Mouse (Mus musculus): ENCODE data around the gene Fkrp. TPM values are rescaled to one million over a fixed set of nuclear protein-coding genes. Genes with fewer than 3 reads are reported as not detected.
A peak's percentile ranks its signal among the peaks of the same experiment; 100 is the strongest.

The Fkrp gene
- polyA plus RNA-seq, 1 experiment from 2014 or later = 23.8 TPM

DNA sequence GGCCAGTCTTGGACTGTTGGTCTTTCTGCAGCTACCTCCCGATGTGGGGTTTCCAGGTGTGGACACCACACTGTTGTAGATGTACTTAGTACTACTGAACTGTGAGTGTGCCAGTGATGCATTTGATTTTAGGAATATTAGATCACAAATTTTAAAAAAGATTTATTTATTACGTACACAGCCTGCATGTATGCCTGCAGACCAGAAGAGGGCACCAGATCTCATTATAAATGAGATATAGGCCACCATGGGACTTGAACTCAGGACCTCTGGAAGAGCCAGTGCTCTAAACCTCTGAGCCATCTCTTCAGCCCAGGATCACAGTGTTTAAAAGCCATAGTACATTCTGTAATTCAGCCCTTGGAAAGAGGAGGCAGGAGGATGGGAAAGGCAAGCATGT, 4.0 kb downstream of the Fkrp start:
- H3K36me3 ChIP-seq (ENCODE audit: control insufficient read depth, insufficient read depth, low read length) = no peaks in the 10 kb centered on the region; the same call in none of the 2 replicates
- peaks cover 17% of the 10 kb centered on the region for H3K4me1 ChIP-seq (ENCODE audit: control insufficient read depth, insufficient read depth, low read length)
- H3K4me2 ChIP-seq (replicated peaks; ENCODE audit: low read depth, low read length) = no peak overlapping the region
- no peak overlapping the region for H3K27ac ChIP-seq (ENCODE audit: low read length)
- whole genome bisulfite sequencing = 81% methylated on average over 2 of the region's 2 CpGs
- H3K9ac ChIP-seq (replicated peaks; ENCODE audit: low read depth, low read length) = no peak overlapping the region
- ATAC-seq (ENCODE audit: insufficient number of reproducible peaks, insufficient read depth, low FRiP score, low read depth) = no peak
- H3K27me3 ChIP-seq (ENCODE audit: control insufficient read depth, insufficient read depth, low read length) = peaks cover 3% of the 10 kb centered on the region; the same call in 1 of the 2 replicates
- H3K4me3 ChIP-seq (ENCODE audit: low read depth, low read length) = no peak overlapping the region
- no peaks in the 10 kb centered on the region for H3K9me3 ChIP-seq (ENCODE audit: control insufficient read depth, low read depth, low read length)

DNA sequence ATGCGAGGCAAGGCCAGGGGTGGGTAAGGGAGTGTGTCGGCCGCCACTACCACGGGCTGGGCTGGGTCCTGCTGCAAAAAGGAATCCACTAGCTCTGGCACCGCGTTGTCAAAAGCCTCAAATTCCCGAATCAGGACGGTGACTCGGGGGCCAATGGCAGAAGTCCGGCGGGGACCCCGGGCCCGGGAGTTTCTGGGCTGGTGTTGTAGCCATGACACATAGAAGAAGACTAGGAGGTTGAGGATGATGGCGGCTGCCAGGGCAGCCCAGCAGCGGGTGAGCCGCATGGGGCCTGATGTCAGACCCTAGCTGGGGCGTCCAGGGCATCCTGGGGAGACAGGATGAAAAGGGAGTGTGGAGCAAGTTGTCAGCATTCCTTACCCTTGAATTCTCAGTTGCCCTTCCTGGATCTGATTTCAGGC, 4.9 kb downstream of the Fkrp start:
- Histone ChIP-seq H3K36me3 (ENCODE audit: control insufficient read depth, insufficient read depth, low read length) (no peaks in the 10 kb centered on the region; the same call in none of the 2 replicates), H3K9ac (replicated peaks; ENCODE audit: low read depth, low read length) (no peak overlapping the region), H3K27ac (ENCODE audit: low read length) (no peak overlapping the region), H3K4me3 (ENCODE audit: low read depth, low read length) (peak overlapping the region; percentile 33), H3K9me3 (ENCODE audit: control insufficient read depth, low read depth, low read length) (no peaks in the 10 kb centered on the region), H3K4me1 (ENCODE audit: control insufficient read depth, insufficient read depth, low read length) (peaks cover 12% of the 10 kb centered on the region), H3K4me2 (replicated peaks; ENCODE audit: low read depth, low read length) (peak overlapping the region; percentile 62), H3K27me3 (ENCODE audit: control insufficient read depth, insufficient read depth, low read length) (peaks cover 3% of the 10 kb centered on the region; the same call in 1 of the 2 replicates)
- WGBS = 29% methylated on average over 17 of the region's 17 CpGs
- ATAC-seq (ENCODE audit: insufficient number of reproducible peaks, insufficient read depth, low FRiP score, low read depth) = peak; percentile 2; the same call in 1 of the 2 replicates

DNA sequence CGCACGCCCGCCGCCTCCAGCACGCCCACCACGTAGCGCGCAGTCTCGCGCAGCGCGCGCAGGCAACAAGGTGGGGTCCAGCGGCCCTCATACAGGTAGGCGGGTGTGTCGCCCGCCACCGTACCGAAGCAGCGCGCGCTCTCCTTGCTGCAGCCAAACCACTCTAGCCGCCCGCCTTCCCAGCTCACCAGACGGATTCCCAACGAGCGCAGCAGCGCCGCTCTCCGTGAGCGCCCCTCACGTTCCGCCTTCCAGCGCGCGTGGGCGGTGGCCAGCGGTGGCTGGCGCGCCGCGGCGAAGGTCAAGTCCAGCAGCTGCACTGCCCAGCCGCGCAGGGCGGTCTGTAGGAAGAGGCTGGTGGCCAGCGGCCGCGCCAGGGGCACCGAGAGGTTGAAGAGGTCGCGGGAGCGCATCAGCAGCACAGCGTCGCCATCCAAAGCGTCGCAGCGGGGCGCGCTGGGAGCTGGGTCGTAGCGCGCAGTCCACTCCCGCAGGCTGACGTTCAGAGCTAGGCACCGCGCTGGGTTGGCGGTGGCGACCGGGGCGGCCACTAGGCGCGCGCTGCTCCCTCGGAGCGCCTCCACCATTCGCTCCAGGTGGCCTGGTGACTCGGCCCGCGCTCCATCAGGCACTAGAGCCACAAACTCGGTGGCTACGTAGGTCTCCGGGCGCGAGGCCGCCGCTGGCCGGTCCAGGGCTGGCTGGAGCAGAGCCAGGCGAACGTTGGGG, 5.4 kb downstream of the Fkrp start:
- Histone ChIP-seq H3K27ac (ENCODE audit: low read length) (no peak overlapping the region), H3K36me3 (ENCODE audit: control insufficient read depth, insufficient read depth, low read length) (no peaks in the 10 kb centered on the region; the same call in none of the 2 replicates), H3K4me1 (ENCODE audit: control insufficient read depth, insufficient read depth, low read length) (peaks cover 12% of the 10 kb centered on the region), H3K4me3 (ENCODE audit: low read depth, low read length) (peak overlapping the region; percentile 33), H3K4me2 (replicated peaks; ENCODE audit: low read depth, low read length) (peak overlapping the region; percentile 62), H3K27me3 (ENCODE audit: control insufficient read depth, insufficient read depth, low read length) (peaks cover 3% of the 10 kb centered on the region; the same call in 1 of the 2 replicates), H3K9me3 (ENCODE audit: control insufficient read depth, low read depth, low read length) (no peaks in the 10 kb centered on the region), H3K9ac (replicated peaks; ENCODE audit: low read depth, low read length) (peak overlapping the region; percentile 21; the same call in 1 of the 2 replicates)
- ATAC-seq (ENCODE audit: insufficient number of reproducible peaks, insufficient read depth, low FRiP score, low read depth) = peak; percentile 48; the same call in 1 of the 2 replicates
- WGBS = 13% methylated on average over 90 of the region's 90 CpGs

DNA sequence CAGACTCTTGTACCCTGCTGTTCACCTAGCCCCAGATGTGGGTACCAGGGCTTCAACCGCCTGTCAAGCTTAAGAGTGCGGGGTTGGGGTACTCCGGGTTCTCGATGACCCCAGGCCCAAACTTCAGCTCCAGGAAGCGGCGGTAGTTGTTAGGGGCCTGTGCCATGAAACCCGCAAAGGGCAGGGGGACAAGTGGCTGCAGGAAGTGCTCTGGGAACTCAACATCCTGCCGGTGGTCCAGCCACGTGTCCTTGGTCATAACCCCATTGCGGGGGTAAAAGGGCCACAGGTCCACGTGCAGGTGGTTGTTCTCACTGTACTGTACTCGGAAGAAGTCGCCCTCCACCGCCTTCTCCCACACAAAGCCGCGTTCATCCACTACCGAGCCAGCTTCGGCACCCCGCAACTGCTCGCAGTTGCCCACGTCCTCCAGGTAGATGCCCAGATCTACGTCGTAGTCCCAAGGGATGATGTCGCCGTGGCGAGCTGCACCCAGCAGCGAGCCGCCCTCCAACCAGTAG, 6.1 kb downstream of the Fkrp start:
- H3K36me3 ChIP-seq (ENCODE audit: control insufficient read depth, insufficient read depth, low read length) = no peaks in the 10 kb centered on the region; the same call in none of the 2 replicates
- peak overlapping the region; percentile 33; the same call in 1 of the 2 replicates for H3K4me3 ChIP-seq (ENCODE audit: low read depth, low read length)
- H3K27me3 ChIP-seq (ENCODE audit: control insufficient read depth, insufficient read depth, low read length) = peaks cover 3% of the 10 kb centered on the region; the same call in 1 of the 2 replicates
- no peak overlapping the region for H3K27ac ChIP-seq (ENCODE audit: low read length)
- no peak for ATAC-seq (ENCODE audit: insufficient number of reproducible peaks, insufficient read depth, low FRiP score, low read depth)
- WGBS = 48% methylated on average over 28 of the region's 28 CpGs
- no peak overlapping the region for H3K9ac ChIP-seq (replicated peaks; ENCODE audit: low read depth, low read length)
- H3K9me3 ChIP-seq (ENCODE audit: control insufficient read depth, low read depth, low read length) = no peaks in the 10 kb centered on the region
- peak overlapping the region; percentile 62 for H3K4me2 ChIP-seq (replicated peaks; ENCODE audit: low read depth, low read length)
- H3K4me1 ChIP-seq (ENCODE audit: control insufficient read depth, insufficient read depth, low read length) = peaks cover 12% of the 10 kb centered on the region

DNA sequence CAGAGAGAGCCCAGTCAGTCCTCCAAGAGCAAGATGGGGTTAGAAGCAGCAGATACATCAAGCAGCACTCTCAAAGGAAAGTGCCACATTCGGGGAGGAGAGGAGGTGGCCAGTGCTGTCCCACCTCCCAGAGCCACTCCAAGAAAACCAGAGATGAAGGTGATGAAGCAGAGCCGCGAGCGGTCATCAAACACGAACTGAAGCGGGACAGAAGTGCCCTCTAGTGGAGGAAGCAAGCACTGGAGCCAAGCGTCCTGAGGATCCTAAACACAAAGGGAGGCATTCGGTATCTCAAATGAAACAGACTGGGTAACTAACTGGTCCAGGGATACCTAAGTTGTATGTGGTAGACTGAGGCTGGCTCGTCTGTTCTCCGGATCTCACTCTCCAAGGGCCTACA, 6.8 kb downstream of the Fkrp start:
- peaks cover 12% of the 10 kb centered on the region for H3K4me1 ChIP-seq (ENCODE audit: control insufficient read depth, insufficient read depth, low read length)
- H3K4me3 ChIP-seq (ENCODE audit: low read depth, low read length) = no peak overlapping the region
- no peak for ATAC-seq (ENCODE audit: insufficient number of reproducible peaks, insufficient read depth, low FRiP score, low read depth)
- no peak overlapping the region for H3K4me2 ChIP-seq (replicated peaks; ENCODE audit: low read depth, low read length)
- no peak overlapping the region for H3K9ac ChIP-seq (replicated peaks; ENCODE audit: low read depth, low read length)
- WGBS = 32% methylated on average over 10 of the region's 10 CpGs
- no peak overlapping the region for H3K27ac ChIP-seq (ENCODE audit: low read length)
- H3K9me3 ChIP-seq (ENCODE audit: control insufficient read depth, low read depth, low read length) = no peaks in the 10 kb centered on the region
- no peaks in the 10 kb centered on the region; the same call in none of the 2 replicates for H3K36me3 ChIP-seq (ENCODE audit: control insufficient read depth, insufficient read depth, low read length)
- peaks cover 3% of the 10 kb centered on the region; the same call in 1 of the 2 replicates for H3K27me3 ChIP-seq (ENCODE audit: control insufficient read depth, insufficient read depth, low read length)

DNA sequence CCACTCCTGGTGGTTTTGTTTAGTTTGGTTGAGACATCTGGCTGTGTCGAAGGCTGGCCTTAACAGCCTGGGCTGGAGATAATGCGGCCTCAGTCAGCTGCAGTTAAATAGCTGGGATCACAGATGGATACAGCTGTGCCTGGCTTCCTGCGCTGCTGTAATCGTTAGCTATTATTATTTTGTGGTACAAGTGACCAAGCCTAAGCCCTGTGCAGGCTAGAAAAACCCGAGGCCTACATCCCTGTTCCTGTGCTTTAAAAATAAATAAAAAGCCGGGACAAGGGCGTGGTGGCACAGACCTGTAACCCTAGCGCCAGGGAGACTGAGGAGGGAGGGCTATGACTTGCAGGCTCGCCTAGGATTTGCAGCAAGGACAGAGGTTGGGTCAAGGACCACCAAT, 7.9 kb downstream of the Fkrp start:
- Histone ChIP-seq H3K27ac (ENCODE audit: low read length) (no peak overlapping the region), H3K9me3 (ENCODE audit: control insufficient read depth, low read depth, low read length) (no peaks in the 10 kb centered on the region), H3K4me2 (replicated peaks; ENCODE audit: low read depth, low read length) (no peak overlapping the region), H3K36me3 (ENCODE audit: control insufficient read depth, insufficient read depth, low read length) (no peaks in the 10 kb centered on the region; the same call in none of the 2 replicates), H3K9ac (replicated peaks; ENCODE audit: low read depth, low read length) (no peak overlapping the region), H3K4me1 (ENCODE audit: control insufficient read depth, insufficient read depth, low read length) (peaks cover 12% of the 10 kb centered on the region), H3K27me3 (ENCODE audit: control insufficient read depth, insufficient read depth, low read length) (peaks cover 3% of the 10 kb centered on the region; the same call in 1 of the 2 replicates), H3K4me3 (ENCODE audit: low read depth, low read length) (no peak overlapping the region)
- ATAC-seq (ENCODE audit: insufficient number of reproducible peaks, insufficient read depth, low FRiP score, low read depth) = 0 out of 2 replicates have a peak, but pooled peaks have one; percentile 4
- 52% methylated on average over 9 of the region's 9 CpGs for WGBS

DNA sequence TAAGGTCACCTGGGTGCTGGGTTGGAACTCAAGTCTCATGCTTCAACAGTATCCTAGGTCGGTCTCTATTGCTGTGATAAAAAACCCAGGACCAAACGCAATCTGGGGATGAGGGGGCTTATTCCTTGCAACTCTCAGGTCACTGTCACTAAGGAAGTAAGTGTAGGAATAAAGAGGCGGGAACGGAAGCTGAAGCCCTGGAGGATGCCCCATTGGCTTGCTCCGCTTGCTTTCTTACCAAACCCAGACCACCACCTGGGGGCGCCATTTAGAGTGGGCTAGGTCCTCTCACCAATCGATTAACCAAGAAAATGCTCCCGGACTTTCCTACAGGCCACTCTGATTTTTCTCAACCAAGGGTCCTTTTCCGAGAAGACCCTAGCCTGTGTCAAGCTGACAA, 8.6 kb downstream of the Fkrp start:
- Histone ChIP-seq H3K36me3 (ENCODE audit: control insufficient read depth, insufficient read depth, low read length) (no peaks in the 10 kb centered on the region; the same call in none of the 2 replicates), H3K9ac (replicated peaks; ENCODE audit: low read depth, low read length) (no peak overlapping the region), H3K4me1 (ENCODE audit: control insufficient read depth, insufficient read depth, low read length) (peaks cover 12% of the 10 kb centered on the region), H3K27ac (ENCODE audit: low read length) (no peak overlapping the region), H3K4me2 (replicated peaks; ENCODE audit: low read depth, low read length) (no peak overlapping the region), H3K4me3 (ENCODE audit: low read depth, low read length) (no peak overlapping the region), H3K9me3 (ENCODE audit: control insufficient read depth, low read depth, low read length) (no peaks in the 10 kb centered on the region), H3K27me3 (ENCODE audit: control insufficient read depth, insufficient read depth, low read length) (peaks cover 3% of the 10 kb centered on the region; the same call in 1 of the 2 replicates)
- 91% methylated on average over 9 of the region's 9 CpGs for WGBS
- no peak for ATAC-seq (ENCODE audit: insufficient number of reproducible peaks, insufficient read depth, low FRiP score, low read depth)

DNA sequence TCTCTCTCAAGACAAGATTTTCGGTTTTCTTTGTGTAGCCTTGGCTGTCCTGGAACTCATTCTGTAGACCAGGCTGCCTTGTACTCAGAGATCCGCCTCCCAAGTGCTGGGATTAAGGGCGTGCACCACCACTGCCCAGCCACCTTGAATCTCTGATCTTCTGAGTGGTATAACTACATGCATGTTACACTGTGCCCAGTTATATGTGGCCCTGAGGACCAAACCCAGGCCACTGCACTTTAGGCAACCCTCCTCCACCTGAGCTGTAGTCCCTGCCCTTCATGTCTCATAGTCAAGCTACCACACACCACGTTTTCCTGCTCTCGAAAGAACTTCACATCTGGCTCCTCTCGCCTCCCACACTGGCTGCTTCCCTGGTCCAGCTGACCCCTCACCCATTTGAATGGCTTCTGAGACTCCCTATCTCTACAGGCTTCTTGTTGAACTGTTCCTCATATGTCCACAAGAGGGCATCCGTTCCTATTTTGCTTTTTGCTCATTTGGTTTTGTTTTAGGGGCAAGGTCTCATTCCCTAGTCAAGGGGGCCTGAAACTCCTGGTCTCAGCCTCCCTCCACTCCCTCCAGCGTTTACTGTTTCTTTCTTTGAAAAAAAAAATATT, 12.0 kb downstream of the Fkrp start:
- no peak overlapping the region for H3K4me2 ChIP-seq (replicated peaks; ENCODE audit: low read depth, low read length)
- H3K9me3 ChIP-seq (ENCODE audit: control insufficient read depth, low read depth, low read length) = no peaks in the 10 kb centered on the region
- H3K27me3 ChIP-seq (ENCODE audit: control insufficient read depth, insufficient read depth, low read length) = no peaks in the 10 kb centered on the region
- WGBS = 33% methylated on average over 8 of the region's 8 CpGs
- H3K9ac ChIP-seq (replicated peaks; ENCODE audit: low read depth, low read length) = no peak overlapping the region
- H3K36me3 ChIP-seq (ENCODE audit: control insufficient read depth, insufficient read depth, low read length) = no peaks in the 10 kb centered on the region; the same call in none of the 2 replicates
- H3K27ac ChIP-seq (ENCODE audit: low read length) = no peak overlapping the region
- no peak overlapping the region for H3K4me3 ChIP-seq (ENCODE audit: low read depth, low read length)
- H3K4me1 ChIP-seq (ENCODE audit: control insufficient read depth, insufficient read depth, low read length) = no peaks in the 10 kb centered on the region
- no peak; the same call in 1 of the 2 replicates for ATAC-seq (ENCODE audit: insufficient number of reproducible peaks, insufficient read depth, low FRiP score, low read depth)

Measured in stomach, embryonic 14.5 days (tissue).